Mouse (Mus musculus): ENCODE data around the gene Dohh. TPM values are rescaled to one million over a fixed set of nuclear protein-coding genes. Genes with fewer than 3 reads are reported as not detected.

Gene Dohh
- polyA plus RNA-seq, 1 experiment from 2014 or later = 83.1 TPM

DNA sequence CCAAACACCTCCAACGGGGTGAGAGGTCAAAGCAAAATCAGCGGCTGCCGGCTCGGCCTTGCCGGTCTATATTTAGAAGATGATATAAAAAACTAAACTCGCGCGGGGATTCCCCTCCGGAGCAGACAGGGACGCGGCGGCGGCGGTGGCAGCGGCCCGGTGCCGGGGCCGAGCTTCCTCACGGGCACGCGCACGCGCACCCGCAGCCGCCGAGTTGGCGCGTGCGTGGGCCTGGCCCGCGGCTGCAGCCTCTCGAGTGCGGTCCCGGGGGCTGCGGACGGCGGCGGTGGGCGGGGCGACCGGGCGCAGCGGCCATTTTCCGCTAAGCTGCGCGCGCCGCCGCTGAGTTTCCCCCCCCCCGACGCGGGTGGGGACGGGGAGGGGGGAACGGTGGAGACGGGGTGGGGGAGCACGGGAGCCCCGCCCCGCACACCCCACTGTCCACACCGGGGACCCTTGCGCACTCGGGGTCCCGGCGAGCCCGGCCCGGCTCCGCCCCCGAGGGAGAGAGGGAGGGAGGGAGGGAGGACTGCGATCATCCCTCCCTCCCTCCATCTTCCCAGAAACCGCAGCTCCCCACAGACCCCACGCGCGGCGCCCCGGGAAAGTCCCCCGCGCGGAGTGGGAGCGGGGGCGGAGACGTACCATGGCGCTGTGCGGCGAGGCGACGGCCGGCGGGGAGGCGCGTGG is 46.1 kb downstream of the Dohh start:
- Histone ChIP-seq H3K9me3 (replicated peaks) (no peaks in the 10 kb centered on the region), H3K4me1 (peaks cover 65% of the 10 kb centered on the region), H3K4me3 (replicated peaks) (peak overlapping the region; percentile 64), H3K4me2 (replicated peaks) (peak overlapping the region; percentile 90), H3K27ac (replicated peaks) (peak overlapping the region; percentile 94), H3K9ac (peak overlapping the region; percentile 60), H3K27me3 (no peaks in the 10 kb centered on the region), H3K36me3 (no peaks in the 10 kb centered on the region)
- ATAC-seq (ENCODE audit: insufficient number of reproducible peaks, low FRiP score, low TSS enrichment, low read depth) = peak; percentile 35
- WGBS = 0% methylated on average over 35 of the region's 89 CpGs

- WGBS = 1% methylated on average over 49 of the region's 70 CpGs
- H3K27me3 ChIP-seq = no peaks in the 10 kb centered on the region
- peak overlapping the region; percentile 64 for H3K4me3 ChIP-seq (replicated peaks)
- H3K27ac ChIP-seq (replicated peaks) = peak overlapping the region; percentile 94
- H3K9me3 ChIP-seq (replicated peaks) = no peaks in the 10 kb centered on the region
- H3K4me2 ChIP-seq (replicated peaks) = peak overlapping the region; percentile 90
- peak; percentile 12 for ATAC-seq (ENCODE audit: insufficient number of reproducible peaks, low FRiP score, low TSS enrichment, low read depth)
- H3K9ac ChIP-seq = peak overlapping the region; percentile 60
- no peaks in the 10 kb centered on the region for H3K36me3 ChIP-seq
- peaks cover 60% of the 10 kb centered on the region for H3K4me1 ChIP-seq
These were observed 46.8 kb downstream of the Dohh start for GRCm38 (mm10) chr10:81430831-81431525.

DNA sequence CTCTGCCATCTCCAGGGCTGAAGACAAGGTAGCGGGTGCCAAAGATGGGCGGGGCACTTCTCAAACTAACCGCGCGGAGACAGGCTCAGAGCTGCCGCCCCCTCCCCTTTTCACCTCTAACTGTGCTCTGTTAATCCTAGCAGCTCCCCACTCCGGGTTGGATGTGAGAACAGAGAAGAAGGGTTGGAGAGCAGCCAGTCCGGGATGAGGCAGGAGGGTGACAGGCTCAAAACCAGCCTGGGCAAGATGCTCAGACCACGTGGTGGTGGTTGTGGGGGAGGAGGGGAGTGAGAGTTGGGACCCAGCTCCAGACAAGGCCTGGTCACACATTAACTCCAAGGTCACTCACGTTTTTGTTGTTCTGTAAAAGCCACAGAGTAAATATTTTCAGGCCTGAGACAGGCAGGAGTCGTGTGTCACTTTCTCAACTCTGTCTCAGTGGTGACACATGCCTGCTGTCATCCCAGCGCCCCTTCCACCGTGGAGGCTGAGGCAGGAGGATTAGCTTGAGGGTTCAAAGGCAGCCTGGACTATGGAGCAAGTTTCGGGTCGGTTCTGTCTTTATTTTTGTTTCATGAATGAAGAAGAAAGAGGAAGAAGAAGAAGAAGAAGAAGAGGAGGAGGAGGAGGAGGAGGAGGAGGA is 47.4 kb downstream of the Dohh start:
- H3K9me3 ChIP-seq (replicated peaks) = no peaks in the 10 kb centered on the region
- no peak for ATAC-seq (ENCODE audit: insufficient number of reproducible peaks, low FRiP score, low TSS enrichment, low read depth)
- H3K4me2 ChIP-seq (replicated peaks) = peak overlapping the region; percentile 90
- H3K4me1 ChIP-seq = peaks cover 60% of the 10 kb centered on the region
- peak overlapping the region; percentile 64 for H3K4me3 ChIP-seq (replicated peaks)
- 18% methylated on average over 15 of the region's 15 CpGs for WGBS
- H3K9ac ChIP-seq = no peak overlapping the region
- H3K27me3 ChIP-seq = no peaks in the 10 kb centered on the region
- H3K27ac ChIP-seq (replicated peaks) = peak overlapping the region; percentile 94
- H3K36me3 ChIP-seq = no peaks in the 10 kb centered on the region

- H3K36me3 ChIP-seq = no peaks in the 10 kb centered on the region
- H3K27ac ChIP-seq (replicated peaks) = no peak overlapping the region
- peaks cover 57% of the 10 kb centered on the region for H3K4me1 ChIP-seq
- no peak overlapping the region for H3K9ac ChIP-seq
- no peaks in the 10 kb centered on the region for H3K27me3 ChIP-seq
- peak overlapping the region; percentile 49 for H3K4me2 ChIP-seq (replicated peaks)
- WGBS = 59% methylated on average over 21 of the region's 21 CpGs
- H3K9me3 ChIP-seq (replicated peaks) = no peaks in the 10 kb centered on the region
- peak overlapping the region; percentile 30 for H3K4me3 ChIP-seq (replicated peaks)
- ATAC-seq (ENCODE audit: insufficient number of reproducible peaks, low FRiP score, low TSS enrichment, low read depth) = no peak
These were observed 48.1 kb downstream of the Dohh start for GRCm38 (mm10) chr10:81432169-81432867.

GRCm38 (mm10) chr10:81432868-81433262 is 48.6 kb downstream of the Dohh start:
- Histone ChIP-seq H3K4me1 (peaks cover 54% of the 10 kb centered on the region), H3K36me3 (no peaks in the 10 kb centered on the region), H3K9ac (no peak overlapping the region), H3K27ac (replicated peaks) (no peak overlapping the region), H3K4me3 (replicated peaks) (peak overlapping the region; percentile 30), H3K9me3 (replicated peaks) (no peaks in the 10 kb centered on the region), H3K27me3 (no peaks in the 10 kb centered on the region), H3K4me2 (replicated peaks) (peak overlapping the region; percentile 49)
- ATAC-seq (ENCODE audit: insufficient number of reproducible peaks, low FRiP score, low TSS enrichment, low read depth) = peak; percentile 86
- 4% methylated on average over 17 of the region's 17 CpGs for WGBS

DNA sequence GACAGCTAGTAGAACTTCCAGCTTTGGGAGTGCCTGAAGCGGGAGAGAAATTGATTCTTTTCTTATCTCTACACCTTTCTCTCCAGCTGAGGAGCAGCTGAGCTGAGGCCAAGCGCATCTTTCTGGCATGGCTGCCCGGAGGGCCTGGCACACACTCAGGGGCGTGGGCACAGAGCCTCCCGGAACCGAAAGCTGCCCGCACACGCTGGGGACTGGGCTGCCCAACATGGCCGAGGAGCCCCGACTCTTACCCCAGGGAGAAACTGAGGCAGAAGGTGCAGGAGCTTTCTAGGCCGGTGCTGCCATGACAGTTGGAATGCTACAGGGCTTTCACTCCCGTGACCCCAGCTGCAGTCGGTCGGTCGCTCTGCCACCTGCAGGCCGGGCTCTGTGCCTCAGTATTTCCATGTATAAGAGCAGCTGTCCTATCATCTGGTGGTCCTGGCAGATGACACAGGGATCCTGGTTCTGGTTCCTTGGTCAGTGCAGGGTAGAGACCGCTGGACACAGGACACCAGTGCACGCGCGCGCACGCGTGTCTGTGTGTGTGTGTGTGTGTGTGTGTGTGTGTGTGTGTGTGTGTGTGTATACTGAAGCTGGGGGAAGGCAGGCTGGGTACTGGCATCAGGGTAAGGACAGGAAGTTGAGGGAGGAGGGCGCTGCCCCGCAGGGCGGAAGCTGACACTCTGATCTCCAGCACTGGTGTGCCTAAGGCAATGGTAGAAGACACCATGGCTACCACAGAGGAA is 49.5 kb downstream of the Dohh start:
- H3K9ac ChIP-seq = no peak overlapping the region

DNA sequence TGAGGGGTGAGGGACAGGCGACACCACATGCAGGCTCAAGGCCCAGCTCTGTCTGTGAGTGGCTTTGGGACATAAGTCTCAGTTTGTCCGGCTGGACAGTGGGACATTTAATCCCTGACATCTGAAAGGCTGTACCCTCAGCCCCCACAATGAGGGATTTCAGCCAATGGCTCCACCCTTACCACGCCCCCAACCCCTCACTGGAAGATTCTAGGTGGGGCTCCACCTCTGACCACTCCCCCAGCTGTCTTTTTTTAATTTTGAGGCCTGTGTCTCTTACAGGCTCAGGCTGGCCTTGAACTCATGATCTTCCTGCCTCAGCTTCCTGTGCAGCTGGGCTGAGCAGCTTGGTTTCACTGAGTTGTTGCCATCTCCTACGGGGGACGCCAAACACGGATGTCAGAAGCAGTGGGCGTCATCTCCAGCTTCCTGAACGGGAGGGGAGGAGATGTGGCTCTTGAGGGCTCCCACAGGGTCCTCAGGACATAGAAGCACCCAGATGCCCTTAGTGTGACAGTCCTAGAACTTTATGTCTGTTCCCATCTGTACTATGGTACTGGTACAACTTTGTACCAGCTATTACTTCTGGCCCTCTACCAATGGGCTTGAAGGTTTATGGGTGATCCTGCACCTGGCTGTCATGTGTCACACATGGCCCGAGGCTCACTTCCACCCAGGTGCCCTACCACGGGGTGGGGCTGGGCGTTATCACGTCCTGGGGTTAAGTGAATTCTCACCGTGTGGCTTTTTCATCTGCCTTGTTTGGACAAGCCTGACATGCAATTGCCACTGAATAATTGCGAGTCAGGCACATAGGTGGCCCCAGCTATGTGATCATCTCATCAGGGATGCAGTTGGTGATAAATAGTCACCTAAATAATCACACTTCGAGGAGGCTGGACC is 50.4 kb downstream of the Dohh start:
- H3K36me3 ChIP-seq = no peaks in the 10 kb centered on the region
- no peak overlapping the region for H3K4me2 ChIP-seq (replicated peaks)
- 49% methylated on average over 15 of the region's 15 CpGs for WGBS
- H3K27me3 ChIP-seq = no peaks in the 10 kb centered on the region
- H3K4me1 ChIP-seq = peaks cover 46% of the 10 kb centered on the region
- H3K9me3 ChIP-seq (replicated peaks) = no peaks in the 10 kb centered on the region
- no peak overlapping the region for H3K4me3 ChIP-seq (replicated peaks)
- no peak overlapping the region for H3K27ac ChIP-seq (replicated peaks)
- no peak overlapping the region for H3K9ac ChIP-seq
- ATAC-seq (ENCODE audit: insufficient number of reproducible peaks, low FRiP score, low TSS enrichment, low read depth) = no peak

More for the DNA sequence above, 49.5 kb downstream of the Dohh start:
- no peak overlapping the region for H3K4me2 ChIP-seq (replicated peaks)
- 74% methylated on average over 26 of the region's 26 CpGs for WGBS
- no peak for ATAC-seq (ENCODE audit: insufficient number of reproducible peaks, low FRiP score, low TSS enrichment, low read depth)
- H3K36me3 ChIP-seq = no peaks in the 10 kb centered on the region
- peak overlapping the region; percentile 30; the same call in 1 of the 2 replicates for H3K4me3 ChIP-seq (replicated peaks)
- H3K9me3 ChIP-seq (replicated peaks) = no peaks in the 10 kb centered on the region
- H3K27ac ChIP-seq (replicated peaks) = no peak overlapping the region
- no peaks in the 10 kb centered on the region for H3K27me3 ChIP-seq
- peaks cover 54% of the 10 kb centered on the region for H3K4me1 ChIP-seq

DNA sequence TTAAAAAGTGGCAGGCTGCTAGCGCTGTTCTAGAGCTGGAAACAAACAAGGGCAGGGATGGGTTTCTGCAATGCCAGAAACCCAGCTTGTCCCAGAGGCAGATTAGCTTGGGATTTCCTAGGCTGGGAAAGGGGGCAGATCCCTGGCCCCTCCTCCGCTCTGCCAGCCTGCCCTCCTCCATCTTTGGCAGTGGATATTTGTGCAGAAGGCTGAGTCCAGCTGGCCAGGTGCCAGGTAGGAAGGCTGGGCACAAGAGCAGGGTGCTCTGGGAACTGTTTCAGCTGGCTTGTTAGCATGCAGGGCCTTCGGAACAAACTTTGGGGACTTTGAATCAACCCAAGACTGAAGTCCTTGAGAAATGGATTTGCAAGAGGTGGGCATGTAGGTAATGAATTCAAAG is 51.2 kb downstream of the Dohh start:
- no peak for ATAC-seq (ENCODE audit: insufficient number of reproducible peaks, low FRiP score, low TSS enrichment, low read depth)
- 64% methylated on average over 3 of the region's 3 CpGs for WGBS
- no peak overlapping the region for H3K9ac ChIP-seq

More for the DNA sequence above, 51.2 kb downstream of the Dohh start:
- no peak overlapping the region for H3K4me2 ChIP-seq (replicated peaks)
- peaks cover 44% of the 10 kb centered on the region for H3K4me1 ChIP-seq
- H3K27ac ChIP-seq (replicated peaks) = no peak overlapping the region
- no peaks in the 10 kb centered on the region for H3K27me3 ChIP-seq
- H3K9me3 ChIP-seq (replicated peaks) = no peaks in the 10 kb centered on the region
- no peak overlapping the region for H3K4me3 ChIP-seq (replicated peaks)
- no peaks in the 10 kb centered on the region for H3K36me3 ChIP-seq
